Mouse (Mus musculus): ENCODE results near the gene Csnk2a2. TPM values are rescaled to one million over a fixed set of nuclear protein-coding genes. Genes with fewer than 3 reads are reported as not detected.

The Csnk2a2 gene
- polyA plus RNA-seq, 1 experiment from 2014 or later, result 4.9 TPM

DNA sequence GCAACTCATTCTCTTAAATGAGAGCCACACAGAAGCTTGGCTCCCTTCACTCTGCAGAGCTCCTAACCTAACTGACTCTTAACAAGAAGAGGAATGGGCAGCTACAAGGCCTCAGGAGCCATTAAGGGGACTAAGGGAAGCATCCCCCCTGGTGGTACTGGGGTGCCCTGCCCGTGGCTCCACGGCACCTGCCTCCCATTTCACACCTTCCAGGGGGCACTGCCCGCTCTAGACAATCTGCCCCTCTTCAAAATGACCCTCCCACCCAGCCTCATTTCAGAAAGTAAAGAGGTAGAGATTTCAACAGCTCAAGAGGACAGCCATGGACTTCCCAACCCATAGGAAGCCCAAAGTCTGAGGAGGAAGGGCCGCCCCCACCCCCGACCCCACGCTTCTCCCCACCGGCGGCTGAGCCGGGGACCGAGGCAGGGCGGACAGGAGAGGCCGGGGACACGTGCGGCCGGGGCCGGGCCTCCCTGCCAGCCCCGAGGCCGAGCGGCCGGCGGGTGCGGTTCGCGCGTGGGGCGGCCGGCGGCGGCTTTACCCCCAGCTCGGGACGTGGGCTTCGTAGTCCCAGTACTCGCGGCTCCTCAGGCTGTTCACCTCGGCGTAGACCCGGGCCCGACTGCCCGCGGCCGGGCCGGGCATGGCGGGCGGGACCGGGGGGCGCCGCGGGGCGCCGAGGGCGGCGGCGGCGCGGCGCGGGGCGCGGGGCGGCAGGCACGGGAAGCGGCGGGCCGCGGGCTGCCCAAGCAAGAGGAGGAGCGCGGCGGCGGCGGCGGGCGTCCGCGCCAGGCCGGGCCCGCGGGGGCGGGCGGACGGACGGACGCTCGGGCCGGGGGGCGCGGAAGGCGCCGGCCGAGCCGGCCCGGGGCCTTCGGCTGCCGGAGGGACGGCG, 1.8 kb downstream of the Csnk2a2 start:
- Histone ChIP-seq H3K27ac (peak overlapping the region; percentile 67), H3K9ac (peak overlapping the region; percentile 94), H3K4me2 (peak overlapping the region; percentile 90), H3K36me3 (peaks cover 32% of the 10 kb centered on the region), H3K9me3 (replicated peaks) (no peaks in the 10 kb centered on the region), H3K4me1 (replicated peaks) (peaks cover 22% of the 10 kb centered on the region), H3K4me3 (replicated peaks) (peak overlapping the region; percentile 95), H3K27me3 (peaks cover 7% of the 10 kb centered on the region; the same call in 1 of the 2 replicates)
- WGBS (ENCODE audit: insufficient replicate concordance), result 1% methylated on average over 53 of the region's 95 CpGs
- peak; percentile 63 for ATAC-seq (ENCODE audit: low read depth)
- peak; percentile 3 for DNase-seq

DNA sequence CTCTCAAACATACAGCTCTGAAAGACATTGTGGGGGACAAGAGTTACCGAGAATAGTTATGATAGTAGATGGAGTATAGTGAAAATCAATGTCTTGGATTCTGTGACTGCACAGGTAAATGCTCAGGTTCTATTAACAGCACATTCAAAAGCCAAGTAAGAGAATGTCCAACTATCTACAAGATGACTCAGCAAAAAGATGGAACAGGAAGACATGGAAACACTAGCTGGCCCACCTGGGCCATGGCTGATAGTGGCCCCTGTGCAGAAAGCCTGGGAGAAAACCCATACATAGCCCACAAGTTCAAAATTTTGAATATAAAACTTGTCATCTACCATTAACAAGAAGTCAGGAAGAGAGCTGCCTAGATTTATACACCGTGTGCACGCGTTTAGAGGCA, 19.8 kb downstream of the Csnk2a2 start:
- Histone ChIP-seq H3K27me3 (no peaks in the 10 kb centered on the region), H3K36me3 (peaks cover 71% of the 10 kb centered on the region), H3K4me2 (no peak overlapping the region), H3K4me1 (replicated peaks) (no peaks in the 10 kb centered on the region), H3K9me3 (replicated peaks) (no peaks in the 10 kb centered on the region), H3K9ac (no peak overlapping the region), H3K27ac (no peak overlapping the region), H3K4me3 (replicated peaks) (no peak overlapping the region)
- no peak for ATAC-seq (ENCODE audit: low read depth)
- DNase-seq, result no peak
- WGBS (ENCODE audit: insufficient replicate concordance), result 89% methylated on average over 4 of the region's 4 CpGs

DNA sequence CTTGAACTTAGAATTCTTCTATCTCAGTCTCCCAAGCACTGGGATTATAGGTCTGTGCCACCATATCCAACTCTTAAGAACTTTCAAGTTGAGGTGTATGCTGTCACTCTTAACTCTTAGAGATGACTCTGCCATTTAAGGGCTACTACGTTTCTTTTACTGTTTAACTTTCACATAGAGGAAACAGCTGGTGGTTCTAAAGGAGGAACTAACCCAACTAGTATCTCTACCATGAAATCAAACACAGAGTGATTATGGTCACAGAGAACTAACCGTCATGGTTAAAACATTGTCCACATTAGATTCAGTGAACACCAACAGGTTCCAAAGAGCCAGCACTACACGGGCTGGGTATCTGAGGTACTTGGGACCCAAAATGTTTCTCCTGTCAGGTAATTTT, 20.8 kb downstream of the Csnk2a2 start:
- H3K9me3 ChIP-seq (replicated peaks), result no peaks in the 10 kb centered on the region
- H3K36me3 ChIP-seq, result peaks cover 72% of the 10 kb centered on the region
- no peak overlapping the region for H3K27ac ChIP-seq
- no peak overlapping the region for H3K4me3 ChIP-seq (replicated peaks)
- WGBS (ENCODE audit: insufficient replicate concordance), result 65% methylated on average over 3 of the region's 3 CpGs
- no peak overlapping the region for H3K4me2 ChIP-seq
- ATAC-seq (ENCODE audit: low read depth) (no peak), DNase-seq (no peak)
- no peaks in the 10 kb centered on the region for H3K27me3 ChIP-seq
- H3K9ac ChIP-seq, result no peak overlapping the region
- H3K4me1 ChIP-seq (replicated peaks), result no peaks in the 10 kb centered on the region

DNA sequence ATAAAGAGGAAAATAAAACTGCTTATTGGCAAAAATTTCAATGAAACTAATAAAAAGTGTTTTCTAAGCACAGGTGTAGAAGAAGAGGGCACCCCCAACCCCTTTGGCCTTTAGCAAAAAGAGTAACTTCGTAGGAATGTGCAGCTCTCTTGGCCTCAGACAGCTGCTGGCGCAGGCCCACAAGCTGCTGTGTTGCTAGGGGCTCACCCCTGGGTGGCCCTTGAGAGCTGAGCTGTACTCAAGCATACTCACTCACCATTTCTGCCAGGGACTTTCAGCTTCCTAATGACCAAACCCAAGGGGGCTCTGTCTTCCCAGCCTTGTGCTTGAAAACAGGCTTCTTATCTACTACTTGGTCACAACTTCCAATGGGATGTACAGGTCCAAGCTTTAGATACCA, 23.3 kb downstream of the Csnk2a2 start:
- Histone ChIP-seq H3K4me1 (replicated peaks) (no peaks in the 10 kb centered on the region), H3K27ac (no peak overlapping the region), H3K36me3 (peaks cover 66% of the 10 kb centered on the region), H3K27me3 (no peaks in the 10 kb centered on the region), H3K4me2 (no peak overlapping the region), H3K9ac (no peak overlapping the region), H3K4me3 (replicated peaks) (no peak overlapping the region), H3K9me3 (replicated peaks) (no peaks in the 10 kb centered on the region)
- 87% methylated on average over 2 of the region's 2 CpGs for WGBS (ENCODE audit: insufficient replicate concordance)
- no peak for ATAC-seq (ENCODE audit: low read depth)
- DNase-seq, result no peak

DNA sequence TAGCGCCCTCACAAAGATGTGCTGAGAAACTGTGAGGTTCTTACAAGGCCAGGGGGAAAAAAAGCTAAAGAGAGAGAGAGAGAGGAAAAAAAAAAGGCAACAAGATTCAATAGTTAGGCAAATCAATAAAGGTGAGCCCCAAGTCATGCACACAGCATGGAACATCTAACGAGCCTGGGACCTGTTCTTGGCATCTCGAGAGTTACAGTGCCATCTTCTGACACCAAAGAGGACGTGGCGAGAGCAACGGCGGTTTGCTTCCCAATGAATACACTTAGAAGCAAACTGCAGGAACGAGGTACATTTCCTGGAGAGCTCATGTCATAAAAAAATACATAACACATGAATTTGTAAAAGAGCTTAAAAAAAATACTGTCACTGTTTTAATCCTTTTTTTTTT, 37.3 kb downstream of the Csnk2a2 start:
- 76% methylated on average over 8 of the region's 8 CpGs for WGBS (ENCODE audit: insufficient replicate concordance)
- peaks cover 86% of the 10 kb centered on the region for H3K36me3 ChIP-seq

DNA sequence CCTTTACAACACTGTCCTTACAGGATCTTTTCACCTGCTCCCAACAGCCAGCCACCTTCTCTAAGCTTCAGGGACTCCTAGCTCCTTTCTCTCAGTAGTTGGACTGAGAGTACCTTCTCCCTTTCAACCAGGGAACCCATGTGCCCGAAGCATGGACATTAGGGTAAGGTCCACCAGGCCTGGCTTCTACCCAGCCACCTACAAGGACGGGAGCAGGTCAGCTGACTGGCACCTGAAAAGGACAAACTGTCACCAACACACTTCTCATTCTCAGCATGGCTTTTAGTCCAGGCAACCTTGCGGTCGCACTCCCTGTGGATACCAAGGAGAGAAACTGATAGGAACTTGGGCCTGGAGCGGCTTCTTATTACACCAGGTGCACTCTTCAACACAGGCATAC, 39.6 kb downstream of the Csnk2a2 start:
- 83% methylated on average over 5 of the region's 5 CpGs for WGBS (ENCODE audit: insufficient replicate concordance)
- Histone ChIP-seq H3K9me3 (replicated peaks) (no peaks in the 10 kb centered on the region), H3K27me3 (no peaks in the 10 kb centered on the region), H3K4me3 (replicated peaks) (no peak overlapping the region), H3K27ac (no peak overlapping the region), H3K4me1 (replicated peaks) (no peaks in the 10 kb centered on the region), H3K9ac (no peak overlapping the region), H3K36me3 (peaks cover 66% of the 10 kb centered on the region), H3K4me2 (no peak overlapping the region)
- no peak for ATAC-seq (ENCODE audit: low read depth)
- no peak for DNase-seq

More for the DNA sequence above, 37.3 kb downstream of the Csnk2a2 start:
- no peak overlapping the region for H3K4me2 ChIP-seq
- H3K4me3 ChIP-seq (replicated peaks), result no peak overlapping the region
- H3K27me3 ChIP-seq, result no peaks in the 10 kb centered on the region
- DNase-seq, result no peak
- no peak overlapping the region for H3K9ac ChIP-seq
- no peaks in the 10 kb centered on the region for H3K4me1 ChIP-seq (replicated peaks)
- H3K27ac ChIP-seq, result no peak overlapping the region
- H3K9me3 ChIP-seq (replicated peaks), result no peaks in the 10 kb centered on the region
- ATAC-seq (ENCODE audit: low read depth), result no peak

DNA sequence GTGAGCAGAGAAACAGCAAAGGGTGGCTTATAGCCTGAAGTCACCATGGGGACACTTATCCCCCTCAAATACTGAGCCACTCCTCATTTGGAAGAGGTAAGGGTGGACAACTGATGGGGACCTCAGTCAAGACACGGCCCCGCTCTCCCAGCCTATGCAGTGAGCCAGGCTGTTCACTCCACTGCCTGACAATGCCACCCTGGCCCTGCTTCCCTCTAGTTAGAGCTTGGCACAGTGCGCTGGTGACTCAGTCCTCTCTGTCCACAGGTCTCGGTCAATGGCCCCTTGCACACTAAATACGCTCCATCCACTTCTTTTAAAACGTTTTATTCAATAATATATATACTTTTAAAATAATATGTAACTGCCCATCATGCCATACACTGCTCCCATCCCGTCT, 42.2 kb downstream of the Csnk2a2 start:
- Histone ChIP-seq H3K9ac (no peak overlapping the region), H3K27me3 (no peaks in the 10 kb centered on the region), H3K27ac (no peak overlapping the region), H3K9me3 (replicated peaks) (no peaks in the 10 kb centered on the region), H3K36me3 (peaks cover 42% of the 10 kb centered on the region), H3K4me1 (replicated peaks) (peaks cover under 1% of the 10 kb centered on the region; the same call in 1 of the 2 replicates), H3K4me2 (no peak overlapping the region), H3K4me3 (replicated peaks) (no peak overlapping the region)
- WGBS (ENCODE audit: insufficient replicate concordance), result 77% methylated on average over 7 of the region's 7 CpGs
- DNase-seq, result no peak
- ATAC-seq (ENCODE audit: low read depth), result no peak; the same call in 1 of the 2 replicates

DNA sequence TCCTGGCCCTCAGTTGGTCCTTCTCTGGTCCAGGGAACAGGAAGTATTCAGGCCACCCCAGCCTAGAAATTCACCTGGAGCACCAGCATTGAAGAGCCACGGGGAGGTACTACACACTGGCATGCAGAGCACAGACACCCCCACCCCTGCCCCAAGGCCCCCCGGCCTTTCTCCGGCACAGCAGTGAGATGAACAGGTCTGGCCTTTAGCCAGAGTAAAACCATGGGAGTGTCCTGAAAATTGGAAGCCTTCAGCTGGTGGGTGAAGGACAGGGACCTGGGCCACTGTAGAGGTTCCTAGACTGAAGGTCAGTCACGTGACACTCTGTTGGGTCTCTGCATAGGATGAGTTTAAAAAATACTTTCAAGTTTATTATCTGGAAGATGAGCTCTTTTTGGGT, 44.8 kb downstream of the Csnk2a2 start:
- Histone ChIP-seq H3K9ac (no peak overlapping the region), H3K9me3 (replicated peaks) (no peaks in the 10 kb centered on the region), H3K36me3 (peaks cover 18% of the 10 kb centered on the region), H3K4me2 (no peak overlapping the region), H3K27me3 (no peaks in the 10 kb centered on the region), H3K4me3 (replicated peaks) (no peak overlapping the region), H3K27ac (no peak overlapping the region), H3K4me1 (replicated peaks) (peaks cover 27% of the 10 kb centered on the region)
- DNase-seq (no peak), ATAC-seq (ENCODE audit: low read depth) (no peak)
- WGBS (ENCODE audit: insufficient replicate concordance), result 80% methylated on average over 4 of the region's 4 CpGs

DNA sequence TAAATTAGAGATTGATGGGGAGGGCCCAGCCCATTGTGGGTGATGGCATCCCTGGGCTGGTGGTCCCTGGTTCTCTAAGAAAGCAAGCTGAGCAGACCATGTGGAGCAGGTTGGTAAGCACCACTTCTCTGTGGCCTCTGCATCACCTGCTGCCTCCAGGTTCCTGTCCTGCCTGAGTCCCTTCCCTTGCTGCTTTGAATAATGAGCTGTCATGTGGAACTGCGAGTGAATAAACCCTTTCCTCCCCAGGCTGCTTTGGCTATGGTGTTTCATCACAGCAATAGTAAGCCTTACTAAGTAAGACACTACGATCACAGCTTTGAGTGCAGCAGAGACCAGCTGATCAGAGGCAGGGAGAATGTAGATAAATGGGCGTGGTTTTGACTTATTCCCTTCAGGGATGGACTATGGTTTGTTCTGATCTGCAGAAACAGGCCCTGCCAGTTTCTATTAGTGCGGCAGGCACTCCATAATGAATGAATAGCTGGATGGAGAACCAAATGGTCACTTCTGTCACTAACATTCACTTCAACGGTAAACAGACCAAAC, 48.3 kb downstream of the Csnk2a2 start:
- no peaks in the 10 kb centered on the region for H3K9me3 ChIP-seq (replicated peaks)
- no peaks in the 10 kb centered on the region for H3K36me3 ChIP-seq
- H3K4me3 ChIP-seq (replicated peaks), result no peak overlapping the region
- H3K4me2 ChIP-seq, result no peak overlapping the region
- no peak for DNase-seq
- no peak overlapping the region for H3K27ac ChIP-seq
- no peaks in the 10 kb centered on the region for H3K27me3 ChIP-seq
- peak; percentile 54 for ATAC-seq (ENCODE audit: low read depth)
- WGBS (ENCODE audit: insufficient replicate concordance), result 32% methylated on average over 5 of the region's 5 CpGs
- H3K4me1 ChIP-seq (replicated peaks), result peaks cover 46% of the 10 kb centered on the region
- H3K9ac ChIP-seq, result no peak overlapping the region

DNA sequence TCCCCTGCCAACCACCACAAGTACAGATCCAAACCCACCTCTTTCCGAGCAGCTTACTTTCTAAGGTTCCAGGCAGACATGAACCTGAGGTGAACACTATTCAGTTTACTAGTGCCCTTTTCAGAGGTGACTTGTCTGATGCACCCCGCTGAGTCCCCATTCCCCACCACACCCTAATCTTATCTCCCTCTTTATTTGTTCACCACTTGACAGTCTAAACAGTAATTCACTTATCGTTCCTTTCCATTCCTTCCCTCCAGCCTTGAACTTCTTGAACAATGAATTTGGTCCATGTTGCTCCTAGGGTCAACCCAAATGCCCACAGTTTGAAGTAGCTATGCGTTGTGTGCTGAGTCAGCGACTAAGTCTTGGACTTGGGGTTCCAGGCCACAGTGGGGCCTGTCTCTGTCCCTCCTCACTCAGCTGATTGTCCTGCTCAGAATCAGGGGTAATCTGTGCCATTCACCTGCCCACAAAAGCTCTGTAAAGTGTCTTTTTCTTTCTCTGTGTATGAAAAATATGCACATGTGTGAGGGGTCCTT, 49.6 kb downstream of the Csnk2a2 start:
- DNase-seq (peak; percentile 15), ATAC-seq (ENCODE audit: low read depth) (peak; percentile 62)
- H3K4me3 ChIP-seq (replicated peaks), result no peak overlapping the region
- peak overlapping the region; percentile 10 for H3K27ac ChIP-seq
- H3K4me2 ChIP-seq, result peak overlapping the region; percentile 29
- peaks cover 46% of the 10 kb centered on the region for H3K4me1 ChIP-seq (replicated peaks)
- H3K27me3 ChIP-seq, result no peaks in the 10 kb centered on the region
- no peaks in the 10 kb centered on the region for H3K9me3 ChIP-seq (replicated peaks)
- no peaks in the 10 kb centered on the region for H3K36me3 ChIP-seq
- H3K9ac ChIP-seq, result no peak overlapping the region
- WGBS (ENCODE audit: insufficient replicate concordance), result 37% methylated on average over 5 of the region's 5 CpGs

DNA sequence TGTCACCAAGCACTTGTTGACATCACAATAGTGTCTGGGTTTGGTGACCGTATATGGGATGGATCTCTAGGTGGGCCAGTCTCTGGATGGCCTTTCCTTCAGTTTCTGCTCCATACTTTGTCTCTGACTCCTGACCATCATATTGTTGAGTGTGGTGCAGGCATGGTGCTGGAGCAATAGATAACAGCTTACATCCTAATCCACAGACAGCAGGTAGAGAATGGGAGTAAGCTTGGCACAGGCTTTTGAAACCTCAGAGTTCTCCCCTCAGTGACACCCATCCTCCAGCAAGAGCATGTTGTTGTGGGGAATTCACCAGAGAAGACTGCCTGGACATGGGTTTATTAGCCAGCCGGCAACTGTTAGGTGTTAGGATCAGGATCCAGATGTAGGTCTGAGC, 50.4 kb downstream of the Csnk2a2 start:
- ATAC-seq (ENCODE audit: low read depth) (no peak), DNase-seq (no peak)
- WGBS (ENCODE audit: insufficient replicate concordance), result 66% methylated on average over 2 of the region's 2 CpGs
- Histone ChIP-seq H3K9ac (no peak overlapping the region), H3K4me1 (replicated peaks) (peaks cover 50% of the 10 kb centered on the region), H3K27me3 (no peaks in the 10 kb centered on the region), H3K9me3 (replicated peaks) (no peaks in the 10 kb centered on the region), H3K36me3 (no peaks in the 10 kb centered on the region), H3K4me2 (no peak overlapping the region), H3K27ac (peak overlapping the region; percentile 39; the same call in 1 of the 2 replicates), H3K4me3 (replicated peaks) (no peak overlapping the region)
